Mouse (Mus musculus) T-cell, adult 66 days (primary cell): ENCODE results near the gene Olfm2. TPM values are rescaled to one million over a fixed set of nuclear protein-coding genes. Genes with fewer than 3 reads are reported as not detected.

Experiments used
- total RNA-seq, 2 experiments: library from RNA; stranded (reverse); gene quantifications; 3 replicates in 1 of 2; 4 replicates in 1 of 2; pipeline ENCODE4 v1.2.4; 2023

Olfm2 gene
- not detected for total RNA-seq

DNA sequence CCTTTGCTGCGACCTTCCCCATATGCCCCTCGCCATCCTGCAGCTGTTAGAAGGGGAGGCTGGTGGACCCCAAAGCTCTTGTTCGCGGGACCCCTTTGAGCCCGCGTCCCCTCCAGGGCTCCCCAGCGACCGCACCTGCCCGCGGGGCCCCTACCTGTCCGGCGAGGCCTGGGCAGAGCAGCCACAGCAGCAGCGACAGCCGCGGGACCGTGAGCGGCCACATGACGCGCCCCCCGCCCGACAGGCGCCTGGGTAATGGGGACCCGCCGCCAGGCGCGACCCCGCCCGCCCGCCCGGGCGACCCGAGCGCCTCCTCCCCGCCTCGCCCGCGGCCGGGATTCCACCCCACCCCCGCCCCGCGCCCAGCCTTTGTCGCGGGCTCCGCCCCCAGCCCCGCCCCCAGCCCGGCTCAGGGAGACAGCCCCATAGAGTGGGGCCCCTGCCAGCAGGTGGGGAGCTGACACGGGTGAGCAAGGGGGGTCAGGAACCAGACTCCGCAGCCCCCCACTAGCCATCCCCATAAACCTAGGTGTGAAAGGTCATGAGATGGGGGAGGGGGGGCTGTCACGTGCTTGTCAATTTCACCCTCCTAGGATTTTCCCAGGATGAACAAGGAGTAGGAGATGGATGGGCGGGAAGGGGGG, at the start of gene Olfm2:
Gene Olfm2 (minus strand): TSS at position 333 of the 644 bp plus-strand sequence.

DNA sequence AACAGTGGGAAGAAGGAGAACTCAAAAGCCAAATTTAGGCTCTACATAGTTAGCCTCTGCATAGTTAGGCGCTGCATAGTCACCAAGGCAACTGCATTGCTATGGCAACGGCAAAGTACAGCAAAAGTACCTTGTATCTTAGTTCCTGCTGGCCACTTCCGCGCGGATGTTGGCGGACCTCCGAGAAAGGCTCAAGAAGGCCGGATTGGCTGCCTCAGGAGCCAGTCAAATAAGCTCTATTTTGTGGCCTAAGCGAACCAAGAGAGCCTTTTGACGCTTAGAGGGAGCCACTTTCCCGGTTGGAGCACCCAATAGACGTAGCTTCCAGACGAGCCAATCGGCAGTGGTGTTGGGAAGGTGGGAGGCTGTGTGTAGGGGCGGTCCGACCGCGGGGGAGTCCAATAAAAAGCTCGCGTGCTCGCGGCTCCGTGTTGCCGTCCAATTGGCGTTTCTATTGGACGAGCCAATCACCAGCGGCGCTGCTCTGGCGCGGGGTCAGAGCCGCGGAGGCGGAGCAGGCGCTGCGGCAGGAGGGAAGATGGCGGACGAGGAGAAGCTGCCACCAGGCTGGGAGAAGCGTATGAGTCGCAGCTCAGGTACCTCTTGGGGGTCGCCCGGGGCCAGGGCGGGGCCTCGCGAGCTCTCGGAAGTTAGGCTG, 94.4 kb downstream of the Olfm2 start, which contains the start of gene Pin1:
Gene Pin1 (plus strand): TSS at position 494 of the 658 bp plus-strand sequence.

DNA sequence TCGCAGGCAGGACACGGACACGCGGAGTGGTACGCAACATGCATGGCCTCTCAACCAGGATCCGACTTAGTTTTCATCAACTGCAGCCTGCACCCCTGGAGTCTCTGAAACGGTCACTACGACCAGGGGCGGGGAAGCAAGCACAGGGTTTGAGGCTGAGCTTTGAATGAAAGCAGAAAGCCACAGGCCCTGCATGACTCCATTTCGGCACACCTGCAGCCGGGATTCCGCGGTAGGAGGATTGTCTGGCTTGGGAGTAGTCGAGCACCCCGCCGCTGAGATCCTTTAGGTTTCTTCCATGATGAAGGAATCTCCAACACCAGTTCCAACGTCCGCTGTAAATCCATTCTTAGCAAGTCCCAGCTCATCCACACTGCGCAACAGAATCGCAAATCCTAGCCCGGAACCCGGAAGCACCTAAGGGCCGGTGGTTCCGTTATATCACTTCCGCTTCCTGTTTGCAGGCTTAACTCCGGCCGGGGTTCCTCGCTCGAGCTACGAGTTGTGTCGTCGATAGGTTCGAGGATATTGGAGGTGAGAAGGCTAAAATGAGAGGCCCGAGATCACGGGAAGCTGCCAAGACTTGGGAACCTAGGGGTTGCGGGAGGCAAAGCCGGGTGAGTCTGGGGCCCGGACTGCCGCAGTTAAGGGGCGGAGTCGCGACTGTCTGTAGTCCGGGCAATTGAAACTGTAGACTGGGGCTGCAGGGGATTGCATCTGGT, 101.6 kb downstream of the Olfm2 start, which contains the start of gene Fbxl12:
Gene Fbxl12 (minus strand): TSS at position 408 of the 722 bp plus-strand sequence.

DNA sequence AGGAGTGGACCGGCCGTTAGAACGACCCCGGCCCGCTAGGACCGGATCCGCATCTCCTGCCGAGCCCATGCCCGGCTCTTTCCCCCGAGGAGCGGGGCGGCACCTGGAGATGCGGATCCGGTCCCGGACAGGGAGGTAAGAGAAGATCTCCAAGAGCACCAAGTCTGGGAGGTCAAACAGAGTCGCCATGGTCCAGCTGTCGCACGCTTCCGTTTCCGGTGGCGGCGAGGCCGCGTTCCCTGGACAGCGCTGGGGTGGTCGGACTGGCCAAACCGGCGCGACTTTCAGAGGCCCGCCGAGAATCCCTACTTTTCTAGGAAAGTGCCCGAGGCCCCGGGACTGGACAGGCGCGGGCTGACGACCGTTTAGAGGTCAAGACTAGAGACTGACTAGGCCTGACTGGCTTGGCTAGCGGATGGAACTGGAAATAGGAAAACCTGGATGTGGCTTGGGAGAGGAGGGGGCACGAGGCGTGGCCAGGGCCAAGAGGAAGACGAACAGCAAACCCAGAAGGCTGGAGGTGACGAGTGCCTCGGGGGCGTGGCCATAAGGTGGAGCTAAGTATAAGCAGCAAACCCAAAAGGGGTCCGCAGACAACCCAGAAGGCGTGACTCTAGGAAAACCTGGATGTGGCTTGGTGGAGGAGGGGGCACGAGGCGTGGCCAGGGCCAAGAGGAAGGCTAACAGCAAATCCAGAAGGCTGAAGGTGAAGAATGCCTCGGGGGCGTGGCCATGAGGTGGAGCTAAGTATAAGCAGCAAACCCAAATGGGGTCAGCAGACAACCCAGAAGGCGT, 103.9 kb downstream of the Olfm2 start, which contains the start of gene Ubl5:
Gene Ubl5 (plus strand): TSS at position 778 of the 795 bp plus-strand sequence.

Other genes with a start within 250 kb of the Olfm2 start
- gene Zfp266, start 224.9 kb downstream of the Olfm2 start, total RNA-seq, result 10 to 100 TPM; 36.8 to 40.1 TPM
- 10 to 100 TPM in 1 of 2 experiments, 1 to 10 TPM in 1; 7.4 to 10.7 TPM for gene Zfp846, start 165.1 kb downstream of the Olfm2 start, total RNA-seq
- 100 to 1,000 TPM; 333 to 334 TPM for gene Ubl5, start 103.5 kb downstream of the Olfm2 start, total RNA-seq
- gene Fbxl12, start 101.6 kb downstream of the Olfm2 start, total RNA-seq, result 100 to 1,000 TPM; 108 to 121 TPM
- gene Pin1, start 94.3 kb downstream of the Olfm2 start, total RNA-seq, result 10 to 100 TPM; 24.4 to 31.2 TPM
- not detected for gene Col5a3, start 68.7 kb upstream of the Olfm2 start, total RNA-seq
- gene Rdh8, start 72.2 kb upstream of the Olfm2 start, total RNA-seq, result not detected
- 10 to 100 TPM; 59.7 to 65.3 TPM for gene A230050P20Rik, start 122.3 kb upstream of the Olfm2 start, total RNA-seq
- 1 to 10 TPM; 1.1 to 3.0 TPM for gene Angptl6, start 133.4 kb upstream of the Olfm2 start, total RNA-seq
- gene Ppan, start 141.8 kb upstream of the Olfm2 start, total RNA-seq, result 100 to 1,000 TPM in 1 of 2 experiments, 10 to 100 TPM in 1; 95.1 to 102 TPM
- 100 to 1,000 TPM; 187 to 197 TPM for gene Eif3g, start 152.3 kb upstream of the Olfm2 start, total RNA-seq
- 100 to 1,000 TPM in 1 of 2 experiments, 10 to 100 TPM in 1; 99.8 to 107 TPM for gene Dnmt1, start 213.5 kb upstream of the Olfm2 start, total RNA-seq
- gene S1pr2, start 230.4 kb upstream of the Olfm2 start, total RNA-seq, result 1 to 10 TPM; 2.5 to 6.7 TPM